Mouse (Mus musculus) gastrocnemius, adult 2 months (tissue): ENCODE results near the gene Aipl1. TPM values are rescaled to one million over a fixed set of nuclear protein-coding genes. Genes with fewer than 3 reads are reported as not detected.

Source experiments
- DNase-seq: peaks from one replicate; pipeline ENCODE4 v3.0.0; 2022
- H3K27ac ChIP-seq: fragments of 200-600 bp; 2 replicates; pipeline ENCODE4 v1.8.1; 2022; ENCODE audit warnings: mild to moderate bottlenecking
- H3K4me3 ChIP-seq: fragments of 200-600 bp; 2 replicates; pipeline ENCODE4 v1.8.1; 2022; ENCODE audit warnings: mild to moderate bottlenecking, moderate library complexity
- CTCF ChIP-seq: fragments of 200-600 bp; IDR thresholded peaks from 2 replicates; pipeline ENCODE4 v1.8.1; 2022; ENCODE audit warnings: antibody characterized with exemption, mild to moderate bottlenecking, moderate library complexity
- intact Hi-C: fragments of 180-260 bp; cut with DNase I; formaldehyde crosslinking; loops from one replicate; pipeline ENCODE4 v1.15.1; 2025
- long read RNA-seq, 2 experiments: library from polyadenylated mRNA; stranded (forward); transcript quantifications; one replicate each; pipeline ENCODE4 v2.0.0; 2021
- total RNA-seq, 2 experiments: library from RNA; stranded (reverse); gene quantifications; 2 replicates each; pipeline ENCODE4 v1.2.3; 2021

Aipl1 gene
- not detected for total RNA-seq
- long read RNA-seq, experiment 1 = 0 reads
- long read RNA-seq, experiment 2 = 0 reads

DNA sequence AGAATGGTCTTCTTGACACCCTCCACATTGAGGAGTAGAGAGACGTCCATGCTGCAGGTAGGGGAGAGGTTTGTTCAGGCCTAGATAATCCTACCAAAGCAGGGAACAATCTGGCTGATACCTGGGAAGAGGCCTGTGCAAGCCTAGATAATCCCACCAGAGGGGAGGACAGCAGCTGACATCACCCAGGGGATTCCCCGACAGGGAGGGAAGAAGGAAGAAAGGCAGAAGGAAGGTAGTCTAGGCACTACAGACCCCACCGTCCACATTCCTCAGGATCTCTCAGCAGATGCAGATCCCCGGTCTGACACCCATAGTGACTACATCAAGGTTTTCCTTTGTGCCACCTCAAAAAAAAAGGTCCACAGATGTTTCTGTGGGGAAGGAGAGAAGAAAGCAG, at the start of gene Aipl1:
TSS of gene Aipl1 (minus strand) at position 101 of the 400 bp plus-strand sequence.
- intact Hi-C loops = loop anchor here (5.0 kb wide), 1 partner anchor 700 kb away; no protein-coding TSS in a partner anchor
- no peak within 1 kb of the TSS for H3K27ac ChIP-seq
- TF ChIP-seq CTCF = no peak
- no peak for DNase-seq
- no peak within 1 kb of the TSS for H3K4me3 ChIP-seq

DNA sequence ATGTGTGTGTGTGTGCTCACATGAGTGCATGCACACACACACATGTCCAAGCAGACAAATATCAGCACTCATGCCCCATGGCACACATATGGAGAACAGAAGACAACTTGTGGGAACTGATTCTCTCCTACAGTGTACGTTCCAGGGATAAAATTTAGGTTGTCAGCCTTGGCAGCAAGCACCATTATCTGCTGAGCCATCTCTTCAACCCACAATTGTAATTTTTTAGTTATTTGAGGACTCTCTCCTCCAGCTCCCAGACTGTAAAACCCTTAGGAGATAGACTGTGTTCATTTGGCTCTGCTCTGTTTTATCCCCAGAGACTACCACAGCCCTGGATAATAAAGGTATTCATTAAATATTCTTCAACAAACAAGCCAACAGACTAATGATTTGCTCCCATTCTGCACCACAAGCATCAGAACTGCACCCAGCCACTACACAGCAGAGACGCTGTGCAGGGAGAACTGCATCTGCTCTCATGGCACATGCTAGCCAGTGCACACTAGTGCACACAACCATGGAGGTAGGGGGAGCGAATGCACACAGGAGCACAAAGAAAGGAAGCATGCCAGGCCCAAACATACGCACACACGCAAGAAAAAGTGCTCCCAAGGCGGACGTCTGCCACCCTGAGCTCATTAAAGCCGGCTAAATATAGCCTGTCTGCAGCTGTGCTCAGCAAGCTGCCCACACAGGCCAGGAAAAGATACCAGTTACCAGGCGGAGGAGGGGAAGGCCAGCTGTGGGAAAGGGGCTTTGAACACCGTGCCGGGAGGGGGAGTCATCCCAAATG, 49.1 kb upstream of the Aipl1 start:
- intact Hi-C loops = no loop called here
- peak; percentile 75 for DNase-seq
- no peak for TF ChIP-seq CTCF
- peak overlapping the region; percentile 28 for H3K4me3 ChIP-seq
- H3K27ac ChIP-seq = peak overlapping the region; percentile 82

DNA sequence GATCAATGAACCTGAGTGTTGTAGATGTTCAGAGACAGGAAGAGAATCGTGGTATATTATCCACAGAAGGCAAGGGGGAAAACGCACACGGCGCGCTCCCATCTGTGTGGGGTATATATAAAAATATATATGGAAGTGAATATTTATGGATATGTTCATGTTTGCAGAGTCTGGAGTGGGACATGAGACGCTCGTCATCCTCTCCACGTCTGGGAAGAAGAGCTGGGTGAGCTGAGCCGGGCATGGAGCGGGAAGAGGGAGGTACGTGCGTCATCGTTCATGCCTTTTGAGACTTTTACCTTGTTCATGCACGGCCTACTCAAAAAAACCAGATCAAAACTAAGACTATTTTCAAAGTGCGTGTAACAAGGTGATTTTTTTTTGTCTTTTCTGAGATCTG, 47.0 kb upstream of the Aipl1 start:
- H3K4me3 ChIP-seq = no peak overlapping the region
- no peak for DNase-seq
- intact Hi-C loops = no loop called here
- no peak overlapping the region for H3K27ac ChIP-seq
- TF ChIP-seq CTCF = no peak

DNA sequence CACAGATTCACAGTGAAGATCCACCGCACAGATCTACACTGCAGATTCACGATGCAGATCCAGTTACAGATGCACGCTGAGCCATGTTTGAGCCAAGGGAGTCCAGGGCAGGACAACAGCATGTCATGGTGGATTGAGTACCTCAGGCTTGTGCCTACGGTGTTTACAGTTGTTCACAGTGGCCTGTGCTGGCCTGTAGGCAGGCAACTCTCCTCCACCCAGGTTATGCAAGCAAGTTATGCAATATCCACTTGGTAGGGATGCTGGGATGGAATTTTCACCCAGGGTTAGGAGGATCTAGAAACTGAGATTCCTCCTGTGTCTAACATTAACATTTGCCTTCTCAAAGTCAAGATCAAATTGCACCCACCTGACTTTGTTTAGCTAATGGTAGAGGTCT, 45.3 kb upstream of the Aipl1 start:
- no peak overlapping the region for H3K4me3 ChIP-seq
- intact Hi-C loops = no loop called here
- TF ChIP-seq CTCF = no peak
- H3K27ac ChIP-seq = no peak overlapping the region
- DNase-seq = no peak

DNA sequence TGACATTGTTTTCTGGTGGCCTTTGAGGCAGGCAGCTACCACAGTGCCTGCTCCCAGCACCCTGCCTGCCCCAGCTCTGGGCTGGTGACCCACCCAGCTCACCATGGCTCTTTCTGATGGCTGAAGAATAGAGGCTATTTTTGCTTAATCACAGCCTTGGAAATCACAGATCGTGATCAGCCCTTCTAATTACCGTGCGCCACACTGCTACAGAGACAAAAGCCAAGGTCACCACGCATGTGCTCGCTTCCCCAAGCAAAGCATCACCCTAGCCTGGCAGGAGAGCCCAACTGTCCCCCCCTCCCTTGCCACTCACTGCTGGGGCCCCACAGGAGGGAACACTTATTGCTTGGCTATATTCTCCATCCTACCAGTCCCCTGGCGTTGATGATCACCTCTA, 43.2 kb upstream of the Aipl1 start:
- no peak for DNase-seq
- Histone ChIP-seq H3K27ac (peak overlapping the region; percentile 31), H3K4me3 (no peak overlapping the region)
- intact Hi-C loops = no loop called here
- no peak for TF ChIP-seq CTCF

DNA sequence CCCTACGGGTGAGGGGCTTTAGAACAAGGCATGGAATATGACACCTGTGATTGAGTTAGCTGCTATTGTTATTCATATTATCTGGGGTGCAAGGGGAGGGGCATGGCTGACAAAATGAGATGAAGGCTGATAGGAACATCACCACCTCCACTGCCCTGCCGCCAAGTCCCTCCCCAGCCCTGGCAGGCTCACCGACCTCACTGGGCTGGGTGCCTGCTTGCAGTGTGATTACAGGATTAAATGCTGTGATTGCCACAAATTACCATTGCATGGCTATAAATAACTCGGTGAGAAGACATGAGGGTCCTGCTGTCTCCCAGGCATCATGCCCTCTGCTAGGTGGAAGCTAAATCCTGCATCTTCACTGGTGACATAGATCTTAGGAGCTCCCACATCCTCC, 41.3 kb upstream of the Aipl1 start:
- DNase-seq = peak; percentile 48
- intact Hi-C loops = no loop called here
- H3K4me3 ChIP-seq = no peak overlapping the region
- H3K27ac ChIP-seq = no peak overlapping the region
- TF ChIP-seq CTCF = no peak

DNA sequence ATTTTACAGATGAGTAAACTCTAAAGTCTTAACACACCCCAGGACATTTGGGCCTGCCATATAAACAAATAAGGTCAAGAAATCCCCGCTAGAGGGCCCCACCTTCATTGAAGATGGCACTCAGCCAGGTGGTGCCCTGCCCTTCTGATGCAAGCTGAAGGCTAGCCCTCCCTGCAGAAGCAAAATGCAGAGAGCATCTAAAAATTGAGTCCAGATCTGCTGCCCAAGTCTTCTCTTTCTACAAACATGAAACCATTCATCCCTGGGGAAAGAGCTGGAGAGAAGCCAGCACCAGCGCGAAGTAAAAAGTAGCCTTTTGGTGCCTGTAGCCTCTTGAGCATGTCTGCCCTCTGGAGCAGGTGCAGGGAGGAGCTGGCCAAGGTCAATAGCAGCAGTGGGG, 40.7 kb upstream of the Aipl1 start:
- no peak overlapping the region for H3K4me3 ChIP-seq
- no peak for DNase-seq
- intact Hi-C loops = no loop called here
- no peak for TF ChIP-seq CTCF
- H3K27ac ChIP-seq = no peak overlapping the region

DNA sequence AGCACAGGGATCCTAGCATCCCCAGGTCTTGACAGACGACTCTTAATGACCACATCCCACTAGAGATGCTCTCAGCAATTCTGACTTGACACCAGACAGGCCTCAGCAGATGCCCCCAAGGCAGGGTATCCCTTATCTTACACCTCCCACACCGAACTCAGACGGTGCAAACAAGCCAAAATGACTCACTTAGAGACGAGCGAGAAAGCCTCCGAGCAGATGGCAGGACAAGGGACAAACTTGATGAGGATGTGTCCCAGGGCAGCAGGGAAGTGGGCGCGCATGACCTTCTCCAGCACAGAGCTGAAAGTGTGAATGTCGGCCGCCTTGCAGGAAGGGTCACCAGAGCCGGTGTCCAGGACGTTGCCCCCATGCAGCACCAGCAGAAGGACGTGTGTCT, 36.9 kb upstream of the Aipl1 start:
- Histone ChIP-seq H3K4me3 (no peak overlapping the region), H3K27ac (no peak overlapping the region)
- intact Hi-C loops = no loop called here
- no peak for DNase-seq
- no peak for TF ChIP-seq CTCF

DNA sequence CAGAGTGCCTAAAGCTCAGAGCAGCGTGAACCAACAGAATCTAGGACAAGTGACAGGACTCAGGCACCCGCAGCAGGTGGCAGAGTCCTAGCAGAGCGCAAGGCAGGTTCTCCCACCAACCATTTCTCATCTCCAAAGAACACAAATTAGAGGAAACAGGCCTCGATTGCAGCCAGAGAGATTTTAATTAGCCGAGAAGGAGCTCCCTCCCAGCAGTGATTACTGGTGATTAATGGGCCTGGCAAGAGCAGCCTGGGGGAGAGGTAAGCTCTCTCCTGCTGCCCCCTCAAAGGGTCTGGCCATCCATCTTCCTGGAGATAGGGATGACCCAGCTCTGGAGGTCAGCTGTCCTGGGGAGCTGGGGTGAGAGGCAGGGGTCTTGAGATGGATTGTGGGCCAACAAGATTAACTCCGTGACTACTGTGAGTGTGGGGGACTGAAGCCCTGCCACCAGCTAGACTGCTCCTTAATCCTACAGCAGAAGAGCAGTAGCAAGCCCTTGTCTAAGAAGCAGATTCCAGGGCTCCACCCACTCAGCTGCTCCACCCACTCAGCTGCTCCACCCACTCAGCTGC, 35.1 kb upstream of the Aipl1 start:
- Histone ChIP-seq H3K27ac (no peak overlapping the region), H3K4me3 (no peak overlapping the region)
- intact Hi-C loops = no loop called here
- TF ChIP-seq CTCF = no peak
- no peak for DNase-seq

DNA sequence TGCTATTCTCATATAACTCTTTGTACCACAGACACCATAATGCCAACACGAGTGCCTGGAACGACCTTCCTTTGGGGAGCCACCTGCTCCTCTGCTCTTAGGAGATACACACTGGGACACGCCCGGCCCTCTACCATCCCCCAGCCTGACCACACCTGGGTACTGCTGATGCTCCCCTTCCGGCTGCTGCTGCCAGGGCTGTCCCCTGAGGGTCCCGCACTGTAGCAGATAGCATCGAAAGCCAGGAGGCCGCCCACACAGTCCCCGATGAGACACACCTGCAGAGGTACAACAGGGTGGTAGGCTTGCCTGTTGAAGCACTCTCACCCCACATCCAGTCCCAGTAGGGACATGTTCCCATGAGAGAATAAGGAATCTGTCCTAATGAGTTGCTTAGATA, 33.4 kb upstream of the Aipl1 start:
- intact Hi-C loops = no loop called here
- H3K4me3 ChIP-seq = no peak overlapping the region
- no peak for TF ChIP-seq CTCF
- H3K27ac ChIP-seq = no peak overlapping the region
- no peak for DNase-seq

DNA sequence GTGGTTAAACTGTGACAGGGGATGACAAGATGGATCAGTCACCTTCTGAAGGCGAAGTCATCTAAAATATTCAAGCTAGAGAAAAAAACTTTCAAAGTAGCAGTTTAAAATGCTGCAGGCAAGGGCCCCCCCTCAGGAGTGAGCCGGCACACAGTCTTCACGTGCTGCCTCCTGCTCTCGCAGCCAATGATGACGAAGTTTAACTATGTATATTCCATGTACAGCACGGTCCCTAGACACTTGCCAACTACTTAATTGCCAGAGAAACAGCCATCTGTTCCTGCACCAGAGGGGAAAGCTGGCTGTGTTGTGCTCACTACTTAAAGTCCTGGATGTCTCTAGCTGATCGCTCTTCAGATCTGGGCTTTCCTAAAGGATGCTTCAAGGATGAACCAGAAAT, 30.7 kb upstream of the Aipl1 start:
- intact Hi-C loops = no loop called here
- TF ChIP-seq CTCF = no peak
- no peak overlapping the region for H3K27ac ChIP-seq
- H3K4me3 ChIP-seq = no peak overlapping the region
- DNase-seq = no peak

DNA sequence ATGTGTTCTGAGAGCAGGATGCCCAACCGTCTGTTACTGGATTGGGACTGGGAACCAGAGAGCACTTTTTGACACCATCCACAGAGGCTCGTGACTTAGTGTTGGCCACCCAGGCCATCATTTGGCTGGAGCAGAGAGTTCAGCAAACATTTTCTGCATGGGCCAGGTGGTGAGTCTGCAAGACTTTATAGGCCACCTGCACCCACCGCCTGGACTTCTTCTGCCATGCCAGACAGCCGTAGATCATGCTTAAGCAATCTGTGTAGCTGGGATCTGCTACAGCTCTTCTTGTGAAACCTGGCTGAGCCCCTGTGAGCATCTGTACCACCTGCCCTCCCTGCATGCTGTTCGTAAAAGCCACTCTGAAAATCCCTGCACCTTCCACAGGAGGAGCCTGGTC, 30.0 kb upstream of the Aipl1 start:
- no peak overlapping the region for H3K27ac ChIP-seq
- no peak overlapping the region for H3K4me3 ChIP-seq
- intact Hi-C loops = no loop called here
- DNase-seq = no peak
- no peak for TF ChIP-seq CTCF

DNA sequence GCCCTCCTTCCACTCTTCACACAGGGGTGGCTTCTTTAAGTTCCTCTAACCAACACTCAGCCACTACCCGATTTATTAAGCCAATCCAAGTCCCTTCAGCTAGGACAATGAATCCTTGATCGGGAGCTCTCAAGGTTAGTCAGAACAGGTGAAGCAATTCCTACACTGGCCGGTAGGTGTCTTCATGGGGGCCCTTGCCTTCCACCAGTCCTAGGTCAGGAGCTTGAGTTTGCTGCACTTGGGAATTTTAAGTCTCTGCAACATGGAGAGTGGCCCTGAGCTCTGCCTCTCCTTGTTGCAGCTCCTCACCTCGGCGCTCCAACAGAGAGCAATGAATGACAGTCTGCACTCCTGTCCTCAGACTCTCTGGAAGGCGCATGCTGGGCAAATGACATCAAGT, 29.0 kb upstream of the Aipl1 start:
- Histone ChIP-seq H3K27ac (no peak overlapping the region), H3K4me3 (no peak overlapping the region)
- intact Hi-C loops = no loop called here
- TF ChIP-seq CTCF = peak; percentile 66
- DNase-seq = no peak

DNA sequence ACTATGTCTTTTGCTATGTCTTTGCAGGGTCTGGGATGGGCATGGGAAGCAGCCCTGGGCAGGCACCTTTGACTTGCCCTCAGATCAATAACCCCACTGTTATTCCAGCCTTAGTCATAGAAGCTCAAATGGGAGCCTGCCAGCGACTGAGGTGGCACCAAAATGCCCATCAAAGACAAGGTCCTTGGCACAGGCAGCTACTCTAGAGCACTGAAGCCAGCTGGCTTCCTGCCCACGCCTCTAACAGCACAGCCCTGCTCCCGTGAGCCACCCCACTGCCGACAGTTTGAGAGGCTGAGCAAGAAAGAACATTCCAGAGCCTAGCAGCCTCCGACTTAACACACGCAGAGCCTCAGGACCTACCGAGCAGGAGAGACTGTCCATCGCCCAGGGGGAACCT, 27.8 kb upstream of the Aipl1 start:
- Histone ChIP-seq H3K4me3 (no peak overlapping the region), H3K27ac (no peak overlapping the region)
- DNase-seq = no peak
- TF ChIP-seq CTCF = no peak
- intact Hi-C loops = no loop called here
